Mouse (Mus musculus) embryonic facial prominence, embryonic 14.5 days (tissue): ENCODE data around the gene Foxf1. TPM values are rescaled to one million over a fixed set of nuclear protein-coding genes. Genes with fewer than 3 reads are reported as not detected.

Experiments used
- microRNA-seq: library from miRNA; unstranded; fragments of <30 nt; microRNA quantifications from one replicate; pipeline ENCODE4, GENCODE M21; 2016; ENCODE audit warnings: borderline number of aligned reads
- polyA plus RNA-seq: library from polyadenylated mRNA; unstranded; fragments of >200 nt; fragmentation: Nextera tagmentation; extraction: Ambion mirVana; gene quantifications from 2 replicates; pipeline ENCODE4 v1.2.1, GENCODE M21; 2014

Gene Foxf1
- polyA plus RNA-seq, 1 experiment from 2014 or later = 7.6 TPM

Small RNA genes lying within 50 kb of the gene (microRNA-seq; reads per million reads assigned to microRNA genes)
- gene Gm27530 = not detected

Other genes starting within 250 kb of the Foxf1 start
- gene Mthfsd, start 24.0 kb downstream of the Foxf1 start, polyA plus RNA-seq = 46.1 and 56.7 TPM in 2 replicates
- gene Foxc2, start 31.8 kb downstream of the Foxf1 start, polyA plus RNA-seq = 7.4 and 9.4 TPM in 2 replicates
- gene Foxl1, start 43.6 kb downstream of the Foxf1 start, polyA plus RNA-seq = 0.32 and 0.96 TPM in 2 replicates